Mouse (Mus musculus): ENCODE data around the gene P2rx4. TPM values are rescaled to one million over a fixed set of nuclear protein-coding genes. Genes with fewer than 3 reads are reported as not detected.
A peak's percentile ranks its signal among the peaks of the same experiment; 100 is the strongest.
"Not testable (repeated sequence)": the region's sequence is repeated elsewhere in the genome, so short reads cannot be mapped to it uniquely, and the experiment has no call there.

Gene P2rx4
- 31.6 and 36.3 TPM in 2 replicates for total RNA-seq (2017)

DNA sequence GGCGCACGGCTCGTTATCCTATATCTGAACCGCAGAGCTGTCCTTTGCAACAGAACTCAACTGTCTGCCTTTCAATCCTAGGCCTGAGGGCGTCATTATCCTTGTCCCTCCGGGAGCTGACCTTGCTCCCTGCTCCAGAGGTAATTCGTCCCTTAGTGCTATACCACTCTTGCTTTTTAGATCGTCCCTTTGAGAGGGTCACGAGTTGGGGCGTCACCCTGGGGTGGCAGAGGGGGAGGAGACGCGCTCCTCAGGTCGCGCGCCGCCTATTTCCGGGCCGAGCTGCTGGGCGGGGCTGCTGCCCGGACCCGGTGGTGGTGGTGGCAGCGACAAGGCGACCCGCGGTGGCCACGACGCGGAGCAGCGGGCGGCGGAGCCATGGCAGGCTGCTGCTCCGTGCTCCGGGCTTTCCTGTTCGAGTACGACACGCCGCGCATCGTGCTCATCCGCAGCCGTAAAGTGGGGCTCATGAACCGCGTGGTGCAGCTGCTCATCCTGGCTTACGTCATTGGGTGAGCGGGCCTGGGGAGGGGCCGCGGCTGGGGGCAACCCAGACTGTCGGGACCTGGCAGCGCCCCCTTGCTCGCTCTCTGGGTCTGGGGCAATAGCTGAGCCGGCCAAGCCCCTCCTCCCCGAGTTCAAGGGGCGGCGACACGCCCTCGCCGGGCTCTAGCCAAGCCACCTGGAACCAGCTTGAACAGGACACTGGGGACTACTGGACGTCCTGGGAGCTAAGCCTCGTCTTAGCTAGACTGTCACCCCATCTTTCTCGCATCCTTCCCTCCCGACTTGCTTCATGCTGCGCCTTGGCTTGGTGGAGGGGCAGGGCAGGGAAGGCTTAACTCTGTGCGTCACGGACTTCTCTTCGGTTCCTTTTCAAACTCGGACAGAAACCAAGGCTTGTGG lies at the start of gene P2rx4:
P2rx4 (plus strand) TSS at position 269 of the 906 bp plus-strand sequence.
- ATAC-seq (ENCODE audit: extremely low read depth, insufficient number of reproducible peaks, low FRiP score, poor library complexity, severe bottlenecking), result peak; percentile 78

DNA sequence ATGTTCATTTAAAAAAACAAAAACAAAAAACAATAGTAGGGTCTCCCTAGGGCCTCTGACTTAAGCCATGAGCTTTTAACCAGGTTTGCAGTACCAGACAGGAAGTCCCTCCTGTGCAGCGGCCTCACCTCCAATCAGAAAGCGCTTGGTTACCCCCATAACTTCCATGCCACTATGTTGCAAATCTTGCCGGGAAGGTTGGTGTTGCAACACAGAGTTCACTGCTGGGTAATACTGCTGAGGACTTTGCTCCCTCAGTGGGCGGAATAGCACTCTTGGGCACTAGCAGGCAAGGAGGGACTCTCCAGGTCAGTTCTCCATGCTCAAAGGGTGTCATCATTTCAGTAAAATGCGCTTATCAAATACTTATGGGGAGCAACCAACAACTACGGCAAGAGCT lies 44.8 kb upstream of the P2rx4 start:
- ATAC-seq (ENCODE audit: extremely low read depth, insufficient number of reproducible peaks, low FRiP score, poor library complexity, severe bottlenecking), result no peak

DNA sequence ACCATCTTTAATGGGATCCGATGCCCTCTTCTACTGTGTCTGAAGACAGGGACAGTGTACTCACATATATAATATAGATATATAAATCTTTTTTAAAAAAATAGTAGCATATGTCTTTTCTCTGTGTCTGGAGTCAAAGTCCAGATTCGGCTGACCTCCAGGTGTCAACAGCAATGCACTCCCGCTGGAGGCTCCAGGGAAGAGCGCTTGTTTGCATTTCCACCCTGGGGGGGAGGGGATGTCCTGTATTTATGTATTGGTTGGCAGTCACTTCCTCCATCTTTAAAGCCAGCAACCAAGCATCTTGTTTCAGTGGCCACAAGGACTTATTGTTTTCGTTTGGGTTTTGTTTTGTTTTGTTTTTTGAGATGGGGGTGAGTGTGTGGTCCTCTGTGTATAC lies 42.3 kb upstream of the P2rx4 start:
- ATAC-seq (ENCODE audit: extremely low read depth, insufficient number of reproducible peaks, low FRiP score, poor library complexity, severe bottlenecking), result no peak

DNA sequence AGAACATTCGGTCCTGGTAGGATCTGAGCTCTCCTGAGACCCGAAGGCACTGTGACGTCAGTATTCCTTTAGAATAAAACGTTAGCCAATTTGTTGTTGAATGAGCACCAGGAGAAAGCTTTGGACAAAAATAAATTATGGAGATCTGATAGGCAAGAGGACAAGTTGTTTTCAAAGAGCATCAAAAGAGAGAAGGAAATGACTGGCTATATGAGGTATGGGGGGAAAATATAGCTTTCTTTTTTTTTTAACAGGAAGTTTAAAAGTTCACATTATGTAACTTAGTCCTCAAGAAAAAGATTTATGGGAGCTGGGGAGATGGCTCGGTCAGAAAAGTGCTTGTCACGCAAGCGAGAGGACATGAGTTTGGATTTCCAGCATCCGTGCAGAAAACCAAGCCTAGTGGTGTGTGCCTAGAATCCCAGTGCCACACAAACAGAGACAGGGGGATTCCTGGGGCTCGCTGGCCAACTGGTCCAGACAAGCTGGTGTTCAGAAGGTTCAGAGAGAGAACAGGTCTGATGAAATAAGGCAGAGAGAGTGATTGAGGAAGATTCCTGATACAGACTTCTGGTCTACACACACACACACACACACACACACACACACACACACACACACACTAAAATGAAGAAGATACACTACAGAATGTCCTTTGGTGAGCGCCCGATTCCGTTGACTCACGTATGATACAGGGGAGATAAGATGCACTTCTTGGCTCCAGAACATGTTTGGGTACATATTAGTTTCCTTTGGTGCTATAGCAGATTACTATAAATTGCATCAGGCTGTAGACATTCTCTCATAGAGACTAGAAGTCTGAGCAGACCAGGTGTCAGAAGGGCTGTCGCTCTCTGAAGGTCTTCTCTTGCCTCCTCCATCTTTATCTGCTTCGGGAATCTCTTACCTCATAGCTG lies 38.1 kb upstream of the P2rx4 start:
- no peak for ATAC-seq (ENCODE audit: extremely low read depth, insufficient number of reproducible peaks, low FRiP score, poor library complexity, severe bottlenecking)

DNA sequence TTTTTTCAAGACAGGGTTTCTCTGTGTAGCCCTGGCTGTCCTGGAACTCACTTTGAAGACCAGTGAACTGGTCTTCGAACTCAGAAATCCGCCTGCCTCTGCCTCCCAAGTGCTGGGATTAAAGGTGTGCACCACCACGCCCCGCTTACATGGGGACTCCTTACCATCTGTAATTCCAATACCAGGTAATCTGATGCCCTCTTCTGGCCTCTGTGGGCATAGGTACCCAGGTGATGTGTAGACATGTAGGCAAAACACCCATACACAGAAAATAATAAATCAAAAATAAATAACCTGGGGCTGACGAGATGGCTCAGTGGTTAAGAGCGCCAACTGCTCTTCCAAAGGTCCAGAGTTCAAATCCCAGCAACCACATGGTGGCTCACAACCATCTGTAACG lies 35.7 kb upstream of the P2rx4 start:
- not testable (repeated sequence) for ATAC-seq (ENCODE audit: extremely low read depth, insufficient number of reproducible peaks, low FRiP score, poor library complexity, severe bottlenecking)

DNA sequence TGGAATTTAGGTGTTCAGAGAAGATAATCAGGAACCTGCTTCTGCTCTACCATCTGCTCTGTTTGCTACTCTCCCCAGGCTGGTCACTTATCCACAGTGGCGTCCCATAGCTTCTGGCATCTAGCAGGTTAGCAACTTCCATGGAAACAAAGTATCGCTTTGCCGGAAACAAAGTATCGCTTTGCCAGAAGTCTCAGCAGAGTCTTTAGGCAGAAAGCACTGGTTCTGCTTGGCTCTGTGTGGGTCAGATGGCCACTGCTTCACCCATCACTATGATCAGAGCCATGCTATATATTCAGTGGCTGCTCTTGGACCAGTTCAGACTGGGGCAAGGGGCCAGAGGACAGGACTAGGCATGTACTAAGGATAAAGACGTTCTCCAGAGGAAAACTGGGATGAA lies 35.0 kb upstream of the P2rx4 start:
- no peak for ATAC-seq (ENCODE audit: extremely low read depth, insufficient number of reproducible peaks, low FRiP score, poor library complexity, severe bottlenecking)

DNA sequence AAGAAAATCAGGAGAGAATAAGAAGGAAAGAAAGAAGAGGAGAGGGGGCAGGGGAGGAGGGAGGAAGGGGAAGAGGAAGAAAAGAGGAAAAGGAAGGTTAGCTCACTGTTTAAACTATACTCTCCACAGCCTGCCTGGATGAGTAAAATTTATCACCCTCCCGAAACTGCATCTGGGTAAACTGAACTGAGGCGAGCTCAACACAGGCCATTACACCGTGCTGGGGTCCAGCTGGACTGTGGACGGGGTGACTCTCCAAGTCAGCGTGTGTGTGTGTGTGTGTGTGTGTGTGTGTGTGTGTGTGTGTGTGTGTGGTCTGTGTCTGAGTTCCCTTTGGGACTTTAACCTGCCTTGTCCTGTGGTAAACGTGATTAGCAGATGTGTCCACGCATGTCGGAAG lies 31.3 kb upstream of the P2rx4 start:
- ATAC-seq (ENCODE audit: extremely low read depth, insufficient number of reproducible peaks, low FRiP score, poor library complexity, severe bottlenecking), result no peak

DNA sequence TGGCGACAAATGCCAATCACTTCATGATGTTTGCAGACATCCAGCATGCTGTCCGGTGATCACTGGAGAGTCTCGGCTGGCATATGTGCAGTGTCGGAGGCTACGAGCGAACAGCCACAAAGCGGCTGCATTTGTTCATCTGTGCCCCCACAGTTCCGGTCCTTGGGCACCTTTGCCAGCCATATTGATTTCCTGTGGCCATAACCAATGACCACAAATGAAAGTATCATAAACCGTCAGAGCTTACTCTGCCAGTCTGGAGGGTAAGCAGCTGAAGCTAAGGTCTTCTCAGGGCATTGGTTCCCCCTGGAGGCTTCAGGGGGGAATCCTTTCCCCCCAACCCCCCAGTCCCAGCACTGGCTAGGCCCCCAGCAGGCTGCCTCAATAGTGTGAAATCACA lies 29.4 kb upstream of the P2rx4 start:
- no peak for ATAC-seq (ENCODE audit: extremely low read depth, insufficient number of reproducible peaks, low FRiP score, poor library complexity, severe bottlenecking)

DNA sequence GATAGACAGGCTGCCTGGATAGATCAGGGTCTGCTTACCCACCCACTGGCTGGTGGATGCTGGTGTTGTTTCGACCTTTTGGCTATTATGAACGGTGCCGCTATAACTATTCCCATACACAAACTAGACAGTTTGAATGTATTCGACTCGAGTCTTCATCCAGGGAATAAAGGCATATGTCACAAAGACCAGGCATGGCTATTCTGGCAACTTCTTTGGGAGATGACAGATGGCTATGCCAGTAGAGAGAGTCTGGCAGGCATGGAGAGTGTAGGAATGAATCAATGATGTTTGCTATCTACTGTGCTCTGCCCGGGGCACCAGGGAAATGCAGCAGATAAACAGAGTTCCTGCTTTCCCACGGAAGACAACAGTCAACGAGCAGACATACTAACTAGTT lies 27.5 kb upstream of the P2rx4 start:
- ATAC-seq (ENCODE audit: extremely low read depth, insufficient number of reproducible peaks, low FRiP score, poor library complexity, severe bottlenecking), result no peak

DNA sequence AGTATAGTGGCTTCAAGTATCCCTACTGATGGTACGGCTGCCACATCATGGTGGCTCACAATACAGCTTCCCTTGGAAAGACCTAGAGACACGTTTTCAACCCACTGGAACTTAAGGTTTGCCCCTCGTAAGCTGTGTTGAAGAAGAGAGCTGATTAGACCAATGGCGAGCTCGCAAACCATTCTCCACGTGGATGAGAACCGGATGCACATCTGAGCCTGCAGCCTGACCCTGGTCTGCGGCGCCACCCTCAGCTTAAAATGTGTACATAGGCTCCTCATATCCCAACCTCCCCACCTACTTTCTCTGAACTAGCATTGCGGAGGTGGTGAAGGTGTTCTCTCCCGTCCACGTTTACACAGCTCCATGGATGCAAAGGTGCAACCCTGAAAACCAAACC lies 26.1 kb upstream of the P2rx4 start:
- no peak for ATAC-seq (ENCODE audit: extremely low read depth, insufficient number of reproducible peaks, low FRiP score, poor library complexity, severe bottlenecking)

DNA sequence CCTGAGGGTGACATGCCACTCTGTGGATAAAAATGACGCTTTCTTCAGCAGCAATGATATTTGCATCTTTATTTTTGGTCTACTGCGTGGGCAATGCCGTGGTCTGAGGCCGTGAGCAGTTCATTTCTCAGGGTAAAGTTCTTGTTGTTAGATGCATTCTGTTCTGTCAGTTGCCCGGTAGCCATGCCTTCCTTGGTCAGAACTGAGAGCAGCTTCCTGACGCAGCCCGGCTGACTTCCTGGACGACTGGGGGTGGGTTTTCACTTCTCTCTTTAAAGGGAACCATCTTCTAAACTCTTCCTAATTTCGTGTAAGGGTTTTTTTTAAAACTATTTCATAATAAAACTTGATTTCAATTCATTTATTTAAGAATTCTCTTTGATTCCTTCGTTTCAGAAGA lies 23.4 kb upstream of the P2rx4 start:
- ATAC-seq (ENCODE audit: extremely low read depth, insufficient number of reproducible peaks, low FRiP score, poor library complexity, severe bottlenecking), result peak; percentile 68

DNA sequence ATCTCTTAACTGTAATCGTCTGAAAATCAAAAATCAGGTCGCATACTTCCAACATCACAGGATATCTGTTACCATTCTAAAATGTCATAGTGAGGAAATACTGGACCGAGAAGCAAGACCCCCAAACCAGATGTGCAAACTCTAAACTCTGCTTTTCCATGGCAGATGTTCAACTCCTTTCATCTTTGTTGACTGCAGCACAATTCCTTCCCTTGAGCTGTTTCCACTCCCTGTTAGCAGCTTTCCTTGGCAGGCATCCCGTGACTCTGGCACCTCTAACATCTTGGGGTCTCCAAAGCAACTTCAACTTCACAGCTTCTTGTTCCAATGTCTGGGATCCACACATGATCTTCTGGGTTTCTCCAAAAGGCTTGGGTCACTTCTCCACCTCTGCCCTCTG lies 20.0 kb upstream of the P2rx4 start:
- no peak for ATAC-seq (ENCODE audit: extremely low read depth, insufficient number of reproducible peaks, low FRiP score, poor library complexity, severe bottlenecking)

DNA sequence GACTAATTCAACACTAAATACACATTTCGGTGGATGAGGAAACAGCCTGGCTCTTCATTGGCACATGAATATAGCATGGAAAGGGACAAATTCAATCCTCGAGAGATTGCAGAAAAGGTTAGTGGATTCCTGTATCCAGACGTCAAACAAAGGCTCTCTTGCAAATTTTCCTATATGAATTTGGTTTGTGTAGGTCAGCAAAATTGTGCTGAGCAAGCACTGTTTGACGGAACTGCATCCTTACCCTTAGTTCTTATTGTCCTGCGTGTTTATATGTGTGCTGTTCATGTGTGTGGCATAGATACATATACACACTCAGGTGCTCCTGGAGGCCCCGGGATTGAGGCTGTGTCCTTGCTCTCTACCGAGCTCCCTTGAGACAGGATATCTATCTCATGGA lies 18.2 kb upstream of the P2rx4 start:
- no peak for ATAC-seq (ENCODE audit: extremely low read depth, insufficient number of reproducible peaks, low FRiP score, poor library complexity, severe bottlenecking)

DNA sequence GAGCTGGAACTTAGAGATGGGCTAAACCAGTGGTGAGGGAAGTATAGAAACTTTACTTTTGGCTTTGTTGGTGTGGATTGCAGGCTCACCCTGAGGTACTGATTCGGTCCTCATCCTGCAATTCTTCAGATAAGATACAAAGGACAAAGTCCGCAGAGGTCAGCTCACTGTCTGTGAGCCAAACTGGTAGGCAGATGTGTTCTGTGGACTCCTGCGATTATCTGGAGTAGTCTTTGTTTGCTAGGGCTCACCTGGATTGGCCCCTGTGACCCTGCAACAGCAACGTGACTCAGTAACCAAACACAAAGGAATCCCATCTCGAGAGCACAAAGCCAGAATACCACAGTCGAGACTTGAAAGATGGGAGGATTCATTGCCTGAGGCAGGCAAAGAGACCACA lies 16.9 kb upstream of the P2rx4 start:
- ATAC-seq (ENCODE audit: extremely low read depth, insufficient number of reproducible peaks, low FRiP score, poor library complexity, severe bottlenecking), result no peak

DNA sequence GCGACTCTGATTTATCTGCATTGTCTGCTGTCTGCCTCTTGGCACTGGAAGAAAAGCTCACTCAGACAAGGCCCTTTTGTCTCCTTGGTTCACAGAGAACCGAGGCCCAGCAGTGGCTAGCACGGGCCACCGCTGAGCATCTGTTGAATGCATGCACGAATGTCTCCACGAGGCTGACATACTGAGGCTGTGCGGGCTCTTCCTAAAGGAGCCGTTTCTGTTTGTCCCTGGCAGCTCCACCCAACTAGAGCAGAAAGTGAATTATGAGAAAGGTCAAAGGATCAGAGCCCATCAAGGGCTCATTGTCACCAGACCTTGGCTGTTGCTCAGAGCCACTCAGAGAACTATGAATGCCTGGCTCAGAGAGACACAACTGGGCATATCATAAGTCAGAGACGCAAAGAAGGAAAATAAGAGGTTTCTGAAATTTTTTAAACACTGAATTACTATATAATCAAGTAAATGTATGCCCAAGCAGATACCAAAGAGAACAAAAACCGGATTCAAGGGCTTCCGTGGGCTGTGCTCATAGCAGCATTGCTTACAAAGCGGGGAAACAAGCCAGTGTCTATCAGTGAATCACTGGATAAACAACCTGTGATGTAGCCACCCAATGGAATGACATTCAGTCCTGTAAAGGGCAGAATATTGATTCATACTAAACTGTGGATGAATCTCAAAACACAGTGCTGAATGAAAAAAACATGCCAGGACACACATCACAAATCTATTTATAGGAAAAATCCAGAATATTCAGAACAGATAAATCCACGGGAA lies 13.7 kb upstream of the P2rx4 start:
- ATAC-seq (ENCODE audit: extremely low read depth, insufficient number of reproducible peaks, low FRiP score, poor library complexity, severe bottlenecking), result no peak

DNA sequence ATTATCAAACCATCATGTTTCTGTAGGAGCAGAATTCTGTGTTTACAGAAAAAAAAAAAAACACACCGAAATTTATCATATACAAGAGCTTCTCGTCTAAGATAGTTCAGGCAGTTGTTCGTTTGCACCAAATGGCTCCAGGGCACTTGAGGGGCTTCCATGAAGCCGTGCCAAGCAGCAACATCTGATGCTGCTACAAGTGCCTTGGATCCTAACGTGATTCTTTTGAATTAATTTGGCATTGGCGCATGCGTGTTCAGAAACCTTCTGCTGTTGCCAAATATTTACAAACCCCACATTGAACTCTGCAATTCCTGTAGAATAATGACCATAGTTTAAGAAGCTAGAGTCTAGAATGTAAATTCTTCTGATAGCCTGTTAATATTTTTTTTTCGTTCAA lies 11.8 kb upstream of the P2rx4 start:
- no peak for ATAC-seq (ENCODE audit: extremely low read depth, insufficient number of reproducible peaks, low FRiP score, poor library complexity, severe bottlenecking)

DNA sequence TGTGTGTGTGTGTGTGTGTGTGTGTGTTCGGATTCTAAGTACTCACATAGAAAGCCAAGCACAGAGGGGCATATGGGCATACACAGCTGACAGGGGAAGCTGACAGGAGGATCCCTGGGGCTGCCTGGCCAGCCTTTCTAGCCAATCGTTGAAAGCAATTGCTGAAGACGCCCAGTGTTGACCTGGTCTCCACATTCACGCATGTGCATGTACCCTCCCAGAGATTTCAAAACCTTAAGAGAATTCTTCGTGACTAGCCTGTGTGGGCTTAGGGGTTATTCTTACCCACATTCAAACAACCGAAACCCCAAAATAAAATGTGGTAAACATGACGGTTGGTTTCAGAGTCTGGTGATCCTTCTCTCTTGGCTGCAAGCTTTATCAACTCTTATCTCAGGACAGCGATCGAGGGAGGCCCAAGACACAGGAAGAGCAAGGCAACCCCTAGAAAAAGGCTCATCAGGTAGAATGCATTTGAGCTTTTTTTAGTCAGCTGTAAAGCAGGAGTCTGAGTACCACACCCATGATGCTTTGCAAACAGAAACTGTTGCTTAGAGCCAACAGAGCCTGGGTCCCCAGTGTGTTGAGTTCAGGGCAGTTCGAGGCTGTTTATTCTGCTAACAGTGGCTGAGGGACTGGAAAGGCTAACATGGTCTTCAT lies 9.2 kb upstream of the P2rx4 start:
- ATAC-seq (ENCODE audit: extremely low read depth, insufficient number of reproducible peaks, low FRiP score, poor library complexity, severe bottlenecking), result peak; percentile 33; the same call in 1 of the 2 replicates

DNA sequence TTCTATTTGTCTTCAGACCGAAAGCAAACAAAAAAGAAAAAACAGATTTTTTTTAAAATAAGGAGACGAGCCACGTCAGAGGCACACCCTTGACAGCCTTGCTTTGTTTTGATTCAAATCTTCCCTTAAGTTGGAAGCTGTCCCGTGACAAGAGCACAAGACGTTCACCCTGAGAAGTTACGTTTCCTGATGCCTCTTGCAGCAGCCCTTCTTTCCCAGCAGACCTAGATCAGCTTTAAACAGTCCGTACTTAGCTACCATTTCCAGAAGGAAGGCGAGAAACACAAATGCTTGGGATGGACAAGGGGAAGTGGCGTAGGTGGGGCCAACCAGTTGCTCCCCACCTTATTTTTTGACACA lies 8.7 kb upstream of the P2rx4 start:
- no peak for ATAC-seq (ENCODE audit: extremely low read depth, insufficient number of reproducible peaks, low FRiP score, poor library complexity, severe bottlenecking)

All from neutrophil, adult 5-6 weeks (primary cell).